In the genomic region with DNA sequence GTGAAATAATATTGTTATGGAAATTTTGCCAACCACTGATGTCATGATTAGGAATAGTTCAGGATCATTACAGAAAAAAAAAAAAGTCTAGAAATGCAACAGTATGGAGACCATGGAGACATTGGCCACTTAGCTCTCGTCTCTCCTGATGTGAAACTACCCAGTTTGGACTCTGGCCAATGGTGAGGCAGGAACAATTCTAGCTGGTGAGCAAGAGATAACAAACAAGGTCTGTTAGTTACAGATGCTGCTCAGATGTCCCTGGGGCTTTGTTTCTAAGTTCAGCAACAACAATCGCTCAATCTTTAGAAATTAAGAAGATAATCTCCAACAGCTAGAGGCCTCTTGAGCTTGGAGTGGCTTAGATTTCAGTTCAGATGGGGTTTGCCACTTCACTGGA, we compare ENCODE assay signal across 22 mouse cellular contexts. TPM values are rescaled to one million over a fixed set of nuclear protein-coding genes. Genes with fewer than 3 reads are reported as not detected.
A peak's percentile ranks its signal among the peaks of the same experiment; 100 is the strongest.
DNase-seq lines count a peak whose midpoint lies in the region; ATAC-seq lines count a peak whose summit lies in the region.
"Had no signal": no experiment of that assay in that cellular context is flagged by ENCODE, and none has a peak within 500 bp of the region (broad histone marks: within the 10 kb centered on the region; RNA-seq: fewer than 3 reads in every experiment).

No protein-coding gene starts in this region.

- peak; percentile 28 for DNase-seq in adrenal gland, postnatal 14 days
- DNase-seq in adrenal gland, postnatal 36 days = no peak
- DNase-seq in midbrain, embryonic 10.5 days (ENCODE audit: low spot score) = peak; percentile 3
- no peak for DNase-seq in midbrain, embryonic 14.5 days
- DNase-seq in MN1 (ENCODE audit: low spot score) = peak; percentile 73
- DNase-seq in layer of hippocampus, postnatal 36 days = no peak
- no peak for DNase-seq in thymus, postnatal 4 days
- DNase-seq: adrenal gland, adult 8-10 months; cerebellum, adult 18-20 months; cerebellum, adult 9-11 months; cerebellum, postnatal 36 days; gastrocnemius, adult 2 months; gastrocnemius, postnatal 25 days; heart, postnatal 10 days; heart, postnatal 4 days had no signal

- H3K27me3 ChIP-seq in midbrain, embryonic 10.5 days (ENCODE audit: low read depth, poor library complexity, severe bottlenecking) = no peaks in the 10 kb centered on the region
- no peaks in the 10 kb centered on the region for H3K27me3 ChIP-seq in midbrain, embryonic 14.5 days (ENCODE audit: control insufficient read depth, insufficient read depth, low read length)
- H3K27me3 ChIP-seq: embryonic facial prominence, embryonic 13.5 days; forebrain, embryonic 13.5 days; hindbrain, embryonic 13.5 days; intestine, embryonic 15.5 days had no signal

- ATAC-seq in midbrain, embryonic 14.5 days (ENCODE audit: low FRiP score, low TSS enrichment) = no peak
- ATAC-seq: forebrain, embryonic 13.5 days; intestine, embryonic 15.5 days had no signal

- H3K9me3 ChIP-seq in midbrain, embryonic 10.5 days (replicated peaks) = no peaks in the 10 kb centered on the region
- H3K9me3 ChIP-seq in midbrain, embryonic 14.5 days (ENCODE audit: control insufficient read depth, low read length) = no peaks in the 10 kb centered on the region
- H3K9me3 ChIP-seq: embryonic facial prominence, embryonic 13.5 days; forebrain, embryonic 13.5 days; hindbrain, embryonic 13.5 days; intestine, embryonic 15.5 days had no signal

- H3K27ac ChIP-seq in midbrain, embryonic 10.5 days (replicated peaks) = no peak overlapping the region
- no peak overlapping the region for H3K27ac ChIP-seq in midbrain, embryonic 14.5 days (replicated peaks; ENCODE audit: low read depth, low read length)
- H3K27ac ChIP-seq: embryonic facial prominence, embryonic 13.5 days; forebrain, embryonic 13.5 days; gastrocnemius, adult 2 months; hindbrain, embryonic 13.5 days; intestine, embryonic 15.5 days had no signal

- 80% methylated on average over 2 of the region's 2 CpGs for WGBS in midbrain, embryonic 10.5 days
- 64% methylated on average over 2 of the region's 2 CpGs for WGBS in midbrain, embryonic 14.5 days

- no peak overlapping the region for H3K9ac ChIP-seq in midbrain, embryonic 14.5 days (replicated peaks; ENCODE audit: low read length)
- H3K9ac ChIP-seq: embryonic facial prominence, embryonic 13.5 days; forebrain, embryonic 13.5 days; hindbrain, embryonic 13.5 days; intestine, embryonic 15.5 days had no signal

- no peaks in the 10 kb centered on the region for H3K36me3 ChIP-seq in midbrain, embryonic 10.5 days
- no peaks in the 10 kb centered on the region for H3K36me3 ChIP-seq in midbrain, embryonic 14.5 days (ENCODE audit: control insufficient read depth, insufficient read depth, low read length)
- H3K36me3 ChIP-seq: embryonic facial prominence, embryonic 13.5 days; hindbrain, embryonic 13.5 days; intestine, embryonic 15.5 days had no signal

- H3K4me1 ChIP-seq in midbrain, embryonic 10.5 days = no peaks in the 10 kb centered on the region
- no peaks in the 10 kb centered on the region for H3K4me1 ChIP-seq in midbrain, embryonic 14.5 days (ENCODE audit: control insufficient read depth, insufficient read depth, low read length)
- H3K4me1 ChIP-seq: embryonic facial prominence, embryonic 13.5 days; forebrain, embryonic 13.5 days; intestine, embryonic 15.5 days had no signal

- no peak overlapping the region for H3K4me3 ChIP-seq in midbrain, embryonic 10.5 days
- H3K4me3 ChIP-seq in midbrain, embryonic 14.5 days (replicated peaks; ENCODE audit: low read depth, low read length) = no peak overlapping the region
- H3K4me3 ChIP-seq: embryonic facial prominence, embryonic 13.5 days; forebrain, embryonic 13.5 days; gastrocnemius, adult 2 months; hindbrain, embryonic 13.5 days; intestine, embryonic 15.5 days had no signal

- H3K4me2 ChIP-seq in midbrain, embryonic 14.5 days (ENCODE audit: low read length) = no peak overlapping the region
- H3K4me2 ChIP-seq: embryonic facial prominence, embryonic 13.5 days; forebrain, embryonic 13.5 days; hindbrain, embryonic 13.5 days; intestine, embryonic 15.5 days had no signal

RNA-seq across cellular contexts. Expression of gene Ghsr, which starts 37.4 kb away (rescaled TPM):
- not detected in 2 replicates for total RNA-seq in adrenal gland, postnatal 14 days (2021)
- not detected for total RNA-seq in adrenal gland, postnatal 36 days (2021)
- 0.06 and 0.30 TPM in 2 replicates for polyA plus RNA-seq in midbrain, embryonic 10.5 days (2016; fragmentation: Nextera tagmentation; extraction: Ambion mirVana)
- polyA plus RNA-seq in midbrain, embryonic 14.5 days (2014; fragmentation: Nextera tagmentation; extraction: Ambion mirVana) = 0.43 and 0.45 TPM in 2 replicates
- total RNA-seq in layer of hippocampus, postnatal 36 days (2021) = 1 to 10 TPM; 1.1 to 1.3 TPM
- total RNA-seq: gastrocnemius, adult 2 months; gastrocnemius, postnatal 25 days; granulocyte monocyte progenitor cell, adult 5-6 weeks; heart, postnatal 10 days; heart, postnatal 4 days had no signal
- polyA plus RNA-seq: C2C12; embryonic facial prominence, embryonic 13.5 days; forebrain, embryonic 13.5 days; heart, embryonic 14.5 days; intestine, embryonic 15.5 days had no signal

Comparison
In these comparisons a context has a peak if more than half of its experiments do, and no peak if none do; other contexts are left out.
1. DNase-seq: peak in adrenal gland, postnatal 14 days (single experiment), midbrain, embryonic 10.5 days (single experiment) and MN1 (single experiment); none in adrenal gland, postnatal 36 days (0 of 2), midbrain, embryonic 14.5 days (single experiment), layer of hippocampus, postnatal 36 days (0 of 2) and thymus, postnatal 4 days (single experiment).